Mouse (Mus musculus): ENCODE results near the gene Lhfpl2. TPM values are rescaled to one million over a fixed set of nuclear protein-coding genes. Genes with fewer than 3 reads are reported as not detected.

Gene Lhfpl2
- polyA plus RNA-seq, 1 experiment from 2014 or later, result 18.5 TPM

GRCm38 (mm10) chr13:94050036-94050435, 7.6 kb upstream of the Lhfpl2 start:
- no peak for ATAC-seq (replicated peaks; ENCODE audit: insufficient number of reproducible peaks, low FRiP score, low TSS enrichment)
- no peaks in the 10 kb centered on the region for H3K36me3 ChIP-seq (ENCODE audit: control insufficient read depth, insufficient read depth, low read length)
- whole genome bisulfite sequencing (ENCODE audit: insufficient replicate concordance), result 63% methylated on average over 7 of the region's 7 CpGs
- H3K9ac ChIP-seq (ENCODE audit: low read depth, low read length), result no peak overlapping the region
- no peaks in the 10 kb centered on the region for H3K9me3 ChIP-seq (replicated peaks; ENCODE audit: control insufficient read depth, low read length)
- H3K27ac ChIP-seq (ENCODE audit: low read depth, low read length), result no peak overlapping the region
- no peaks in the 10 kb centered on the region for H3K4me1 ChIP-seq (ENCODE audit: control insufficient read depth, insufficient read depth, low read length)
- H3K4me3 ChIP-seq (ENCODE audit: low read depth, low read length), result no peak overlapping the region
- H3K27me3 ChIP-seq (ENCODE audit: control insufficient read depth, insufficient read depth, low read length), result no peaks in the 10 kb centered on the region
- no peak overlapping the region for H3K4me2 ChIP-seq

DNA sequence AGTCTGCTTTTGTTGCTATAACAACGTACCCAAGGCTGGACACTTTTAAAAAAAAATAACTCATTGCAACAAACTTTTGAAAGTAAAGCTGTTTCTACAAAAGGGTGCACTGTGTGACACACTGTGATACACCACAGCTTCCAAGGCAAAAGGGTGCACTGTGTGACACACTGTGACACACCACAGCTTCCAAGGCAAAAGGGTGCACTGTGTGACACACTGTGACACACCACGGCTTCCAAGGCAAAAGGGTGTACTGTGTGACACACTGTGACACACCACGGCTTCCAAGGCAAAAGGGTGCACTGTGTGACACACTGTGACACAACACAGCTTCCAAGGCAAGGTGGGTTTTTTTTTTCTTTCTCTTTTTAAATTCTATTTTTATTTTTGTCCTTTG, 6.8 kb upstream of the Lhfpl2 start:
- Histone ChIP-seq H3K4me3 (ENCODE audit: low read depth, low read length) (no peak overlapping the region), H3K27ac (ENCODE audit: low read depth, low read length) (no peak overlapping the region), H3K4me2 (no peak overlapping the region), H3K27me3 (ENCODE audit: control insufficient read depth, insufficient read depth, low read length) (no peaks in the 10 kb centered on the region), H3K4me1 (ENCODE audit: control insufficient read depth, insufficient read depth, low read length) (no peaks in the 10 kb centered on the region), H3K9ac (ENCODE audit: low read depth, low read length) (no peak overlapping the region), H3K36me3 (ENCODE audit: control insufficient read depth, insufficient read depth, low read length) (no peaks in the 10 kb centered on the region), H3K9me3 (replicated peaks; ENCODE audit: control insufficient read depth, low read length) (no peaks in the 10 kb centered on the region)
- WGBS (ENCODE audit: insufficient replicate concordance), result 81% methylated on average over 3 of the region's 3 CpGs
- no peak for ATAC-seq (replicated peaks; ENCODE audit: insufficient number of reproducible peaks, low FRiP score, low TSS enrichment)

DNA sequence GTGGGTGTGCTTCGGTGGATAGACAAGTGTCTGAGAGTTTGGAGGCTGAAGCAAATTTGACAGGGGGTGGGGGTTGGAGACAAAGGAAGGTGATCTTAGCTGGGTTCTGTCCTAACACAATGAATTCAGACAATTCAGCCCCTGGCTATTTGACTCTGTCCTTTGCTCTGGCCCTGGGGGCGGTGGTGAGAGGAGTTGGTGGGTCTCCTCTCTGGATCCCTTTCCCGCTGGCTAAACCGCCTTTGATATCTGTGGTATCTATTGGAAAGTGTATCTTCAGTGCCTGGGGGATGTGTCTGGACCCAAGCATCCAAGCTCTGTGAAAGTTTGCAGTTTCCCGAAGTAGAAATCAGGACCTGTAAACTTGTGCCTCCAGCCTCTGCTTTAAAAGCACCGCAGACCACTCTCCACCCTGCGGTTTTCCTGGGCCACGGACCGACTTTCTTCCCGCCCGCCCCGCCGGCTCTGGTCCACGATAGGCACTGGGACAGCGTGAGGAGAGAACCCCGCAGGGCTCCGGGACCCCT, 497 bp upstream of the Lhfpl2 start:
- Histone ChIP-seq H3K4me1 (ENCODE audit: control insufficient read depth, insufficient read depth, low read length) (peaks cover 10% of the 10 kb centered on the region; the same call in 1 of the 2 replicates), H3K4me3 (ENCODE audit: low read depth, low read length) (peak overlapping the region; percentile 84), H3K36me3 (ENCODE audit: control insufficient read depth, insufficient read depth, low read length) (no peaks in the 10 kb centered on the region), H3K9ac (ENCODE audit: low read depth, low read length) (peak overlapping the region; percentile 80), H3K4me2 (peak overlapping the region; percentile 71), H3K27ac (ENCODE audit: low read depth, low read length) (peak overlapping the region; percentile 77), H3K9me3 (replicated peaks; ENCODE audit: control insufficient read depth, low read length) (peaks cover 2% of the 10 kb centered on the region; the same call in 1 of the 2 replicates), H3K27me3 (ENCODE audit: control insufficient read depth, insufficient read depth, low read length) (no peaks in the 10 kb centered on the region)
- no peak for ATAC-seq (replicated peaks; ENCODE audit: insufficient number of reproducible peaks, low FRiP score, low TSS enrichment)
- 3% methylated on average over 17 of the region's 17 CpGs for WGBS (ENCODE audit: insufficient replicate concordance)

GRCm38 (mm10) chr13:94058642-94059222, 1.1 kb downstream of the Lhfpl2 start:
- Histone ChIP-seq H3K27me3 (ENCODE audit: control insufficient read depth, insufficient read depth, low read length) (no peaks in the 10 kb centered on the region), H3K4me1 (ENCODE audit: control insufficient read depth, insufficient read depth, low read length) (peaks cover 23% of the 10 kb centered on the region), H3K9me3 (replicated peaks; ENCODE audit: control insufficient read depth, low read length) (peaks cover 2% of the 10 kb centered on the region; the same call in 1 of the 2 replicates), H3K27ac (ENCODE audit: low read depth, low read length) (peak overlapping the region; percentile 77; the same call in 1 of the 2 replicates), H3K4me2 (peak overlapping the region; percentile 71), H3K36me3 (ENCODE audit: control insufficient read depth, insufficient read depth, low read length) (no peaks in the 10 kb centered on the region), H3K4me3 (ENCODE audit: low read depth, low read length) (peak overlapping the region; percentile 84), H3K9ac (ENCODE audit: low read depth, low read length) (peak overlapping the region; percentile 80)
- no peak for ATAC-seq (replicated peaks; ENCODE audit: insufficient number of reproducible peaks, low FRiP score, low TSS enrichment)
- WGBS (ENCODE audit: insufficient replicate concordance), result 45% methylated on average over 6 of the region's 6 CpGs

DNA sequence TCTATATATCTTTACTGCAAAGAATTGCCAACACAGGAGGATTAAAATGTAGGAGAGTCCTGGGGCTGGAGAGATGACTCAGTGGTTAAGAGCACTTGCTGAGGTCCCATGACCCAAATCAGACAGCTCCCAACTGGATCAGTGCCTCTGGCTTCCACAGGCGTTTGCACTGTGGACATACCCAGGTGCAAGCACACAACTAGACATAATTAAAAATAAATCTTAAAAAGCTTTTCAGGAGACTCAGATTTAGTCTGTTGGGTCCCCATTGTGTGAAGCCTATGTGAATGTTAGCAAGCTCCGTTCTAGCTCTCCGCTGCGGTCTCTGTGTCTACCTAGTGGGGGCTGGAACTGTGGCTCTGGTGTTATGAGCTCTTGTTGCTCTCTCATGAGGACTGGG, 1.8 kb downstream of the Lhfpl2 start:
- ATAC-seq (replicated peaks; ENCODE audit: insufficient number of reproducible peaks, low FRiP score, low TSS enrichment), result no peak
- peaks cover 29% of the 10 kb centered on the region for H3K4me1 ChIP-seq (ENCODE audit: control insufficient read depth, insufficient read depth, low read length)
- H3K27me3 ChIP-seq (ENCODE audit: control insufficient read depth, insufficient read depth, low read length), result no peaks in the 10 kb centered on the region
- no peaks in the 10 kb centered on the region for H3K36me3 ChIP-seq (ENCODE audit: control insufficient read depth, insufficient read depth, low read length)
- WGBS (ENCODE audit: insufficient replicate concordance), result 80% methylated on average over 4 of the region's 4 CpGs
- no peak overlapping the region for H3K4me3 ChIP-seq (ENCODE audit: low read depth, low read length)
- H3K27ac ChIP-seq (ENCODE audit: low read depth, low read length), result no peak overlapping the region
- peak overlapping the region; percentile 71; the same call in 1 of the 2 replicates for H3K4me2 ChIP-seq
- no peak overlapping the region for H3K9ac ChIP-seq (ENCODE audit: low read depth, low read length)
- peaks cover 2% of the 10 kb centered on the region; the same call in 1 of the 2 replicates for H3K9me3 ChIP-seq (replicated peaks; ENCODE audit: control insufficient read depth, low read length)

- ATAC-seq (replicated peaks; ENCODE audit: insufficient number of reproducible peaks, low FRiP score, low TSS enrichment), result no peak
- H3K27me3 ChIP-seq (ENCODE audit: control insufficient read depth, insufficient read depth, low read length), result no peaks in the 10 kb centered on the region
- H3K4me1 ChIP-seq (ENCODE audit: control insufficient read depth, insufficient read depth, low read length), result peaks cover 33% of the 10 kb centered on the region
- no peaks in the 10 kb centered on the region for H3K36me3 ChIP-seq (ENCODE audit: control insufficient read depth, insufficient read depth, low read length)
- no peak overlapping the region for H3K4me3 ChIP-seq (ENCODE audit: low read depth, low read length)
- H3K9me3 ChIP-seq (replicated peaks; ENCODE audit: control insufficient read depth, low read length), result peaks cover 2% of the 10 kb centered on the region; the same call in 1 of the 2 replicates
- no peak overlapping the region for H3K9ac ChIP-seq (ENCODE audit: low read depth, low read length)
- no peak overlapping the region for H3K27ac ChIP-seq (ENCODE audit: low read depth, low read length)
- 77% methylated on average over 6 of the region's 6 CpGs for WGBS (ENCODE audit: insufficient replicate concordance)
- H3K4me2 ChIP-seq, result no peak overlapping the region; the same call in 1 of the 2 replicates
Measured at GRCm38 (mm10) chr13:94059778-94060177, 2.2 kb downstream of the Lhfpl2 start.

DNA sequence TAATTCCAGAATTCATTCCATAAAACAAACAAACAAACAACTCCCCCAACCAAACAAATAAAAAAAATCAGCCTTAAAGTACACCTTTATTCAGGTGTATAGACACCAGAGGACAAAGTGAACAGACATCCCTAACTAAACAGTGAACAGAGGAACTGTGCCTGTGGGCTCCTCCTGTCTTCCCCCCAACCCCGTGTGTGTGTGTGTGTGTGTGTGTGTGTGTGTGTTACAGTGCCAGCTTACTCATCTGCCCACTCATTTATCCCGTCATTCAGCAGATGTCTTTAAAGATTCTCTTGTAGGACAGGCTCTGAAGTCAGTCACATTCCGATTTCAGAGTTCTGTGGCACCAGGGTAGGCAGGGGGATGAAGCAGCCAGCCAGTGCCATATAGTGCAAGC, 2.9 kb downstream of the Lhfpl2 start:
- no peak overlapping the region for H3K27ac ChIP-seq (ENCODE audit: low read depth, low read length)
- no peak for ATAC-seq (replicated peaks; ENCODE audit: insufficient number of reproducible peaks, low FRiP score, low TSS enrichment)
- peaks cover 2% of the 10 kb centered on the region; the same call in 1 of the 2 replicates for H3K9me3 ChIP-seq (replicated peaks; ENCODE audit: control insufficient read depth, low read length)
- peaks cover 39% of the 10 kb centered on the region for H3K4me1 ChIP-seq (ENCODE audit: control insufficient read depth, insufficient read depth, low read length)
- no peak overlapping the region for H3K9ac ChIP-seq (ENCODE audit: low read depth, low read length)
- WGBS (ENCODE audit: insufficient replicate concordance), result 77% methylated on average over 3 of the region's 3 CpGs
- H3K4me3 ChIP-seq (ENCODE audit: low read depth, low read length), result no peak overlapping the region
- no peaks in the 10 kb centered on the region for H3K36me3 ChIP-seq (ENCODE audit: control insufficient read depth, insufficient read depth, low read length)
- no peak overlapping the region for H3K4me2 ChIP-seq
- H3K27me3 ChIP-seq (ENCODE audit: control insufficient read depth, insufficient read depth, low read length), result no peaks in the 10 kb centered on the region

- ATAC-seq (replicated peaks; ENCODE audit: insufficient number of reproducible peaks, low FRiP score, low TSS enrichment), result no peak
- no peak overlapping the region for H3K27ac ChIP-seq (ENCODE audit: low read depth, low read length)
- no peaks in the 10 kb centered on the region for H3K27me3 ChIP-seq (ENCODE audit: control insufficient read depth, insufficient read depth, low read length)
- no peak overlapping the region for H3K9ac ChIP-seq (ENCODE audit: low read depth, low read length)
- 70% methylated on average over 9 of the region's 9 CpGs for WGBS (ENCODE audit: insufficient replicate concordance)
- H3K4me1 ChIP-seq (ENCODE audit: control insufficient read depth, insufficient read depth, low read length), result peaks cover 47% of the 10 kb centered on the region
- no peaks in the 10 kb centered on the region for H3K36me3 ChIP-seq (ENCODE audit: control insufficient read depth, insufficient read depth, low read length)
- H3K4me2 ChIP-seq, result no peak overlapping the region
- no peak overlapping the region for H3K4me3 ChIP-seq (ENCODE audit: low read depth, low read length)
- H3K9me3 ChIP-seq (replicated peaks; ENCODE audit: control insufficient read depth, low read length), result peaks cover 2% of the 10 kb centered on the region; the same call in 1 of the 2 replicates
Measured at GRCm38 (mm10) chr13:94061256-94061877, 3.8 kb downstream of the Lhfpl2 start.
